Mouse (Mus musculus): ENCODE measurements around the gene Msh5. TPM values are rescaled to one million over a fixed set of nuclear protein-coding genes. Genes with fewer than 3 reads are reported as not detected.

The Msh5 gene
- 15.5 and 20.0 TPM in 2 replicates for polyA plus RNA-seq (2012; rRNA removed)

DNA sequence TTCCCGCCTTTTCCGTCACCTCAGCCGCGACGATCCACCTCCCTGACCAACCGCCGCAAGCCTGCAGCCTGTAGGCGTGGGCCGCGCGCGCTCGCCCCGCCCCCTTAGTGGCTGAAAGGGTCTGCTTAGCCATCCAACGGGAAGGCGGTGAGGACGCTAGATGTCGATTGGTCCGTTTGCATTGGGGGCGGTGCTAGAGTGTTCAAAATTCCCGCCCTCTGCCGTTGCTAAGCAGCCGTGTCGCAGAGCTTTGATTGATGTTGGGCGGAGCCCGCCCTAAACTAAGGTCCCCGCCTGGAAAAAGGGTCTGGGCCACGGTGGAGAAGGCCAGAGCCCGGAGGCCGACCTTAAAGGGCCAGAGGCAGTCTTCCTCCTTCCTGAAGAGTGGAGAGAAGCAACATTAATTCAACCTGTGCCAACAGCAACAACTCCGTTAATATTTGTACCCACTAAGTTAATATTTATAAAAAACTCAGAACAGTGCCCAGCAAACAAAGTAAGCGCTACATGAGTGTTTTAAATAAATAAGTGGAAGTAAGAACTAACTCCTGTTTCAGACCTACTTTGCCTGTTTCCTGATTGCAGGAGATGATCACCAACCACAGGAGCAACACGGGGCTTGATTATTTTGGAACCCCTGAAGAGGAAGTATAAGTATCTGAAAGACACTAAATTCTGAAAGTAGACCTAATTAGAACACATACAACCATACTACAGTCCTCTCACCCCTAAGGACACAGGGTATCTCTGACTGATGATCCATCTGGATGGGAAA, at the start of gene Msh5:
Gene Msh5 (minus strand): TSS at position 65 of the 775 bp plus-strand sequence.
- peak; percentile 97 for DNase-seq
- H3K4me3 ChIP-seq (ENCODE audit: control insufficient read depth, insufficient read depth, low read length), result peak within 1 kb of the TSS; percentile 54
- H3K36me3 ChIP-seq (ENCODE audit: control insufficient read depth, insufficient read depth, low read length), result no peaks in the 10 kb centered on the region
- TF ChIP-seq CTCF (IDR thresholded peaks at IDR 0.05; ENCODE audit: borderline replicate concordance, control insufficient read depth, extremely low read depth, insufficient read depth, low read length, poor library complexity), result no peak
- no peak; the same call in none of the 2 replicates for TF ChIP-seq POLR2A (IDR thresholded peaks at IDR 0.05; ENCODE audit: control insufficient read depth, extremely low read depth, insufficient read depth, low read length, poor library complexity)
- H3K4me1 ChIP-seq (replicated peaks; ENCODE audit: control insufficient read depth, insufficient read depth, low read length), result peaks cover 32% of the 10 kb centered on the region
- WGBS, result 2% methylated on average over 33 of the region's 33 CpGs
- H3K27me3 ChIP-seq (ENCODE audit: control insufficient read depth, insufficient read depth, low read length), result no peaks in the 10 kb centered on the region
- peak within 1 kb of the TSS; percentile 100 for H3K27ac ChIP-seq (ENCODE audit: control insufficient read depth, insufficient read depth, low read length)

DNA sequence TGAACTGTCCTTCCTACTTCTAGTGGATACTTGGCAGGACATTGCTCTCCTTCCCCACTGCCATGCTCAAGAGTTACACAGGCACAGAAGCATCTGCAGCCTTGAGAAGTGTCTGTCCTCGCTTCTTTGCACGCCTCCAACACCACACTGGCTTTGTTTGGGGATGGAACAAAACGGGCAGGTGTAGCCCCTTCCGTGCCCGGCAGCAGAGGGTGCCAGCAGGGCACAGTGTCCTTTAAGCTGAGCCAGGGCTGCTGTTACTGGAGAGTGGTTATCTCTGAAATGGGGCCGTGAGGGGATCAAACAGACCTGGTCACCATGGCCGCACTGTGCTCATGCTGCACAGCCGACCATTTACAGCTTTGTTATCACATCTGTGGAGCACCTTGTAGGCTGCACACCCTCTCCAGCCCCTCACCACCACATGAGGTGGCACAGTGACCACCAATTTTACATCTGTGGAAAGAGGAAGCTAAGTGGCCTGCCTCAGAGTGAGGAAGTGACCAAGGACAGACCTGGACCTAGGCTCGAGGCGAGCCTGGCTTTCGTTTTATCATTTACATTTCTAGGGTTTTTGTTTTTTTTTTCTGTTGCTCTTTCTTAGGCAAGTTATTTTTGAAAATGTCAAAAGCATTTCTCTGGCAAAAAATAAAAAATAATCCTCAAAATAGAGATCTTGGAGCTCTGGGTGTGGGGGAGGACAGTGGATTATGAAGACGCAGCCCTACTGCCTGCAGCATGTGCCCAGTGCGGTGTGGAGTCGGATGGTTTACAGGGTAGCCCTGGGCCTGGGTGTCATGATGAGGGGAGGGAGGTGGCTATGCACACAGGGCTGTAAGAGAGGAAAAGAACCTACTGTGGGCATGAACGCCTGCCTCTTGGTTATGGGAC, 48.2 kb upstream of the Msh5 start:
- WGBS, result 91% methylated on average over 15 of the region's 15 CpGs
- DNase-seq, result no peak

DNA sequence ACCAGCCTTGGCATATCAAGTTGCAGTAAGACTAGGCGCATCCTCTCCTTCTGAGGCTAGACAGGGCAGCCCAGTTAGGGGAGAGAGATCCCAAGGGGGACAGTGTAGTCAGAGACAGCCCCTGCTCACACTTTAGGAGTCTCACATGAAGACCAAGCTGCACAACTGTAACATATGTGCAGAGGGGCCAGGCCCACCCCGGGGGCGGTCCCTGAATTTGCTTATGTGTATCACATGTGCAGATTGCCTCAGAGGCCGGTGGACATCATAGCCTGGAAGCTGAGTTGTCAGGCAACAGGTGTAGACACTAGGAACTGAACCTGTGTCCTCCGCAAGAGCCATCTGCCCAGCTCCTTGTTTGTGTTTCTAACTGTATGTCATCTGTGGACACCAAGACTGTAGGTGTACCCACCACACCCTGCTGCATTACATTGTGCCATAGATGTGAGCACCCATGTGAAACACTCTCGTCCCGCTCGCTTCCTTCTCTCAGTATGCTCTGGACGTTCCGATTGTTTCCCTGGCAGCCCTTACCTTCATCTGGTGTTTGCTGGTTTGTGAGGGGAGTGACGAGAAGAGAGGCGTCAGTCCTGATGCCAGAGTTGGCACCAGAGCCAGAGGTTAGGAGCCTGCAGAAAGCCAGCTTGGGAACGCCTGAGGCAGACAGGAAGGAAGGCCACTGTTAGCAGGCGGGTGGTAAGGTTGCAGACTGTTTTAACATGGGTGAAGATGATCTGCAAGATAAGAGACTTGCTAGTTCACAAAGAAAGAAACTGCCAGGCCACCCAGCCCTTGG, 46.1 kb upstream of the Msh5 start:
- peaks cover 34% of the 10 kb centered on the region for H3K36me3 ChIP-seq (ENCODE audit: control insufficient read depth, insufficient read depth, low read length)
- TF ChIP-seq POLR2A (IDR thresholded peaks at IDR 0.05; ENCODE audit: control insufficient read depth, extremely low read depth, insufficient read depth, low read length, poor library complexity) (no peak), CTCF (IDR thresholded peaks at IDR 0.05; ENCODE audit: borderline replicate concordance, control insufficient read depth, extremely low read depth, insufficient read depth, low read length, poor library complexity) (no peak)
- H3K4me1 ChIP-seq (replicated peaks; ENCODE audit: control insufficient read depth, insufficient read depth, low read length), result peaks cover 9% of the 10 kb centered on the region
- DNase-seq, result no peak
- H3K4me3 ChIP-seq (ENCODE audit: control insufficient read depth, insufficient read depth, low read length), result no peak overlapping the region
- H3K27me3 ChIP-seq (ENCODE audit: control insufficient read depth, insufficient read depth, low read length), result no peaks in the 10 kb centered on the region
- H3K27ac ChIP-seq (ENCODE audit: control insufficient read depth, insufficient read depth, low read length), result no peak overlapping the region
- WGBS, result 79% methylated on average over 14 of the region's 14 CpGs

More for the DNA sequence above, 48.2 kb upstream of the Msh5 start:
- H3K36me3 ChIP-seq (ENCODE audit: control insufficient read depth, insufficient read depth, low read length), result peaks cover 47% of the 10 kb centered on the region
- H3K4me3 ChIP-seq (ENCODE audit: control insufficient read depth, insufficient read depth, low read length), result no peak overlapping the region
- H3K4me1 ChIP-seq (replicated peaks; ENCODE audit: control insufficient read depth, insufficient read depth, low read length), result peaks cover 9% of the 10 kb centered on the region
- H3K27ac ChIP-seq (ENCODE audit: control insufficient read depth, insufficient read depth, low read length), result no peak overlapping the region
- TF ChIP-seq CTCF (IDR thresholded peaks at IDR 0.05; ENCODE audit: borderline replicate concordance, control insufficient read depth, extremely low read depth, insufficient read depth, low read length, poor library complexity) (no peak), POLR2A (IDR thresholded peaks at IDR 0.05; ENCODE audit: control insufficient read depth, extremely low read depth, insufficient read depth, low read length, poor library complexity) (no peak)
- H3K27me3 ChIP-seq (ENCODE audit: control insufficient read depth, insufficient read depth, low read length), result no peaks in the 10 kb centered on the region

DNA sequence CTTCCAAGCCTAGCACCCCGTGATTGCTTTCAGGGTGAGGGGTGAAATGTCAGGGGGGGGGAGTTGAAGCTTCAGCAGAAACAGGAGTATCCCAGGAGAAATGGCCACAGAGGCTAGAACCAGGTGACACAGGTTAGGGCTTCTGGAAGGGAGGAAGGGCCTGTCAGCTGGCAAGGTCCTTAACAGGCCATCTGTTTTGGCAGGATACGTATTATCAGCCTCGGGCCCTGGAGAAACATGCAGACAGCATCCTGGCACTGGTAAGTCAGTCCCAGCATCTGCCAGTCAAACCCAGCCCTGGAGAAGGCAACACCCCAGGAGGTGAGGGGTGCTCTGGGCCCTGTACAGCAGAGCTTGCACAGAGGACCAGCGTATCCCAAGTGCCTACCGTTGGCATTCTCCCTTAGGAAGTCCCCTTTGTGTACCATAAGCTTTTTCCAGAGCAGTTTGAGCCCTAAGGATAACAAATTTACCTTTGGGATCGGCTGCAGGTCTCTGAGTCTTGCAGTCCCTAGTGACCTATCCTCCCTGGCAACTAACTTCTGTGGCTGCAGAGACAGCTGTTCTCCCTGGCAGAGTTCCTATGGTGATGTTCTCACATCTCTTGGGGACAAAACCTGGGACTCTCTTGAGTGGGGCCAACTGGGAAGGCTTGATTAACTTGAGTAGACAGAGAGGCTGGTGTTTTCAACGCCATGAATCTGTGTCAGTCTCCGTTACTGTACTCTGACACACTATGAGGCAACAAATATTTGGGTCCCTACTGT, 43.8 kb upstream of the Msh5 start:
- Histone ChIP-seq H3K36me3 (ENCODE audit: control insufficient read depth, insufficient read depth, low read length) (peaks cover 18% of the 10 kb centered on the region), H3K4me3 (ENCODE audit: control insufficient read depth, insufficient read depth, low read length) (peak overlapping the region; percentile 5; the same call in 1 of the 2 replicates), H3K27me3 (ENCODE audit: control insufficient read depth, insufficient read depth, low read length) (no peaks in the 10 kb centered on the region), H3K4me1 (replicated peaks; ENCODE audit: control insufficient read depth, insufficient read depth, low read length) (peaks cover 9% of the 10 kb centered on the region), H3K27ac (ENCODE audit: control insufficient read depth, insufficient read depth, low read length) (no peak overlapping the region)
- no peak for TF ChIP-seq POLR2A (IDR thresholded peaks at IDR 0.05; ENCODE audit: control insufficient read depth, extremely low read depth, insufficient read depth, low read length, poor library complexity)
- no peak for TF ChIP-seq CTCF (IDR thresholded peaks at IDR 0.05; ENCODE audit: borderline replicate concordance, control insufficient read depth, extremely low read depth, insufficient read depth, low read length, poor library complexity)
- no peak for DNase-seq
- 71% methylated on average over 8 of the region's 8 CpGs for WGBS

DNA sequence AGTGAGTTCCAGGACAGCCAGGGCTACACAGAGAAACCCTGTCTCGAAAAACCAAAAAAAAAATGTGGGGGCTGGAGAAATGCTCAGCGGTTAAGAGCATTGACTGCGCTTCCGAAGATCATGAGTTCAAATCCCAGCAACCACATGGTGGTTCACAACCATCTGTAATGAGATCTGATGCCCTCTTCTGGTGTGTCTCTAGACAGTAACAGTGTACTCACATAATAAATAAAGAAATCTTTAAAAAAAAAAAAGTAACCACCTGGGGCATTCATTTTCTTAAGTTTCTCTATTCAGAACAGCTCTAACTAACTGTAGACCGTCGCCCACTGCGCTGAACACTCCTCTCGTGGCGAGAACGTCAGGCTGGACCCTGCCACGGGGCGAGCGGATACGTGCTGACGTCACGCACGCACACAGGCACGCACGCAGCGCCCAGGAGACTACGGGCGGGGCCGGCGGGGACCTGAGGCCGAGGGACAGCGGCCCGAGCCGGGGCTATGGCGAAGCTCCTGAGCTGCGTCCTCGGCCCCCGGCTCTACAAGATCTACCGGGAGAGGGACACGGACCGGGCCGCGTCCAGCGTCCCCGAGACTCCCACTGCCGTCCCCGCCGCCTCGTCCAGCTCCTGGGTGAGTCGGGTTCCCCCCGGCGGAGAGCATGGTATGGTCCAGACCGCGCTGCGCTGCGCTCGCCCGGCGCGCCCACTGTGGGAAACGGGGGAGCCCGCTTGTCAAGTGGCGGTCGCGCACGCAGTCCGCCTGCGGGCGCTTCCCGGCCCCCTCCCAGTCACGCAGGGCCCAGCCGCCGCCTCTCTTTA, 42.5 kb upstream of the Msh5 start, which contains the start of gene Abhd16a:
Gene Abhd16a (plus strand): TSS at position 439 of the 820 bp plus-strand sequence.
- Histone ChIP-seq H3K36me3 (ENCODE audit: control insufficient read depth, insufficient read depth, low read length) (peaks cover 8% of the 10 kb centered on the region), H3K27ac (ENCODE audit: control insufficient read depth, insufficient read depth, low read length) (no peak within 1 kb of the TSS), H3K4me3 (ENCODE audit: control insufficient read depth, insufficient read depth, low read length) (peak within 1 kb of the TSS; percentile 69), H3K27me3 (ENCODE audit: control insufficient read depth, insufficient read depth, low read length) (no peaks in the 10 kb centered on the region; the same call in 1 of the 2 replicates), H3K4me1 (replicated peaks; ENCODE audit: control insufficient read depth, insufficient read depth, low read length) (peaks cover 9% of the 10 kb centered on the region)
- TF ChIP-seq CTCF (IDR thresholded peaks at IDR 0.05; ENCODE audit: borderline replicate concordance, control insufficient read depth, extremely low read depth, insufficient read depth, low read length, poor library complexity) (no peak), POLR2A (IDR thresholded peaks at IDR 0.05; ENCODE audit: control insufficient read depth, extremely low read depth, insufficient read depth, low read length, poor library complexity) (peak; percentile 29; the same call in 1 of the 2 replicates)
- WGBS, result 2% methylated on average over 58 of the region's 67 CpGs
- peak; percentile 93 for DNase-seq

Measured in thymus, adult 2 months (tissue).